Mouse (Mus musculus) stomach, postnatal 0 days (tissue): Measurements from ENCODE around the gene Col25a1. TPM values are rescaled to one million over a fixed set of nuclear protein-coding genes. Genes with fewer than 3 reads are reported as not detected.

Experiments used
- ATAC-seq: fragments of 200-750 bp; cut with Nextera tagmentation; 2 replicates; pipeline ENCODE4 v1.8.0; 2017; ENCODE audit not compliant: low FRiP score, low TSS enrichment
- DNase-seq: peaks from one replicate; pipeline ENCODE4 v3.0.0-alpha.2; 2016; ENCODE audit warnings: low spot score
- H3K27ac ChIP-seq: fragments of 300-500 bp; sonication (generic); replicated peaks from 2 replicates; pipeline ENCODE4 v1.5.1; 2014; ENCODE audit warnings: mild to moderate bottlenecking, control low read depth
- H3K27me3 ChIP-seq: fragments of 300-500 bp; sonication (generic); 2 replicates; pipeline ENCODE4 v1.6.1; 2014; ENCODE audit warnings: low read length; ENCODE audit not compliant: control insufficient read depth, insufficient read depth
- H3K36me3 ChIP-seq: fragments of 300-500 bp; sonication (generic); 2 replicates; pipeline ENCODE4 v1.6.1; 2014; ENCODE audit warnings: low read length, mixed read lengths; ENCODE audit not compliant: control insufficient read depth, insufficient read depth
- H3K4me1 ChIP-seq: fragments of 300-500 bp; sonication (generic); replicated peaks from 2 replicates; pipeline ENCODE4 v1.6.1; 2014; ENCODE audit warnings: antibody characterized with exemption; ENCODE audit not compliant: control insufficient read depth, insufficient read depth
- H3K4me2 ChIP-seq: fragments of 300-500 bp; sonication (generic); replicated peaks from 2 replicates; pipeline ENCODE4 v1.6.1; 2014; ENCODE audit warnings: low read depth, mild to moderate bottlenecking, control low read depth, moderate library complexity
- H3K4me3 ChIP-seq: fragments of 300-500 bp; sonication (generic); 2 replicates; pipeline ENCODE4 v1.5.1; 2014; ENCODE audit warnings: low read depth, low read length, control low read depth
- H3K9ac ChIP-seq: fragments of 300-500 bp; sonication (generic); 2 replicates; pipeline ENCODE4 v1.6.1; 2014; ENCODE audit warnings: mild to moderate bottlenecking, low read length, control low read depth, mixed read lengths
- H3K9me3 ChIP-seq: fragments of 300-500 bp; sonication (generic); 2 replicates; pipeline ENCODE4 v1.6.1; 2016; ENCODE audit warnings: low read length; ENCODE audit not compliant: control insufficient read depth
- CTCF ChIP-seq: IDR thresholded peaks from 2 replicates; pipeline ENCODE4 v1.5.1; 2016; ENCODE audit warnings: antibody characterized with exemption, low read depth, mild to moderate bottlenecking, moderate library complexity
- EP300 ChIP-seq: optimal IDR thresholded peaks from 2 replicates; pipeline ENCODE3; 2016; ENCODE audit warnings: antibody characterized with exemption
- WGBS: fragments of 180-500 bp; shearing (Covaris S2); extraction: QIAGEN DNeasy Blood & Tissue Kit; methylation state at CpG from one replicate; pipeline ENCODE4 v1.1.7; 2014; 5-methylcytosine and 5-hydroxymethylcytosine counted together
- polyA plus RNA-seq: library from polyadenylated mRNA; unstranded; fragments of >200 nt; fragmentation: Nextera tagmentation; extraction: Ambion mirVana; gene quantifications from 2 replicates; pipeline ENCODE4 v1.2.1, GENCODE M21; 2015

Gene Col25a1
- polyA plus RNA-seq, 1 experiment from 2014 or later = 1.3 TPM

DNA sequence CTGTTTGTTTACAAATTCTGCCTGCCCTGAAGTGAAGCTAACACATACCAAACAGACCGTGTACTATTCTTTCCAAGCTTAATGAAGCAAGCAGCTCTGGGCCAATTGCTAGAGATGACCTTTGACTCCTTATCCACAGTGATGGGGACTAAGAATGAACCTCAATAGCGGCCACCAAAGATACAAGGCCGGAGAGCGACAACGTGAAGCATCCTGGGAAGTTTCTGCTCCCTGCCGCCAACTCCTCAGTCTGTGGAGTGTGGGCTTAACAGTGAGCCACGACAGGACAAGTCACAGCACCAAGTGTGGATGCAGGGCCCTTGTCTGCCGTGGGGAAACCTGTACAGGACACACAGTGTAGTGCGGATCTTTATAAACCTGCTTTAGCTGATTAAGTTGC, 247.3 kb downstream of the Col25a1 start:
- Histone ChIP-seq H3K4me1 (no peaks in the 10 kb centered on the region), H3K9ac (no peak overlapping the region), H3K4me2 (no peak overlapping the region), H3K4me3 (no peak overlapping the region), H3K9me3 (no peaks in the 10 kb centered on the region), H3K36me3 (no peaks in the 10 kb centered on the region), H3K27me3 (no peaks in the 10 kb centered on the region), H3K27ac (no peak overlapping the region)
- no peak for TF ChIP-seq CTCF
- TF ChIP-seq EP300 = no peak
- DNase-seq = no peak
- WGBS = 73% methylated on average over 9 of the region's 9 CpGs
- ATAC-seq = no peak

DNA sequence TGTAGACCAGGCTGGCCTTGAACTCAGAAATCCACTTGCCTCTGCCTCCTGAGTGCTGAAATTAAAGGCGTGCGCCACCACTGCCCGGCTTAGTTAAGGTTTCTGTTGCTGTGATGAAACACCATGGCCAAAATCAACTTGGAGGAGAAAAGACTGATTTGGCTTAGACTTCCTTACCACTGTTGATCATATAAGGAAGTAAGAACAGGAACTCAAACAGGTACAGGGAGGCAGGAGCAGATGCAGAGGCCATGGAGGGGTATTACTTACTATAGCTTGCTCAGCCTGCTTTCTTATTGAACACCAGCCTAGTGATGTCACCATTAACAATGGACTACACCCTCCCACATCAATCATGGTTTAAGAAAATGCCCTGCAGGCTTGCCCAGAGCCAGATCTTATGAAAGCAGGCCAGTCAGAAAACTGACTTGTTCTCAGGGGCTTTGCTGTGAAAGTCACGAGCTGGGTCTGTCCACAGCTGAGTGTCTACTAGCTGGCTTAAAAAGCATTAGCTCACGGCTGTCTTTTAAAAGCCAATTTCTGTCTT, 249.1 kb downstream of the Col25a1 start:
- H3K4me1 ChIP-seq = no peaks in the 10 kb centered on the region
- TF ChIP-seq EP300 = no peak
- no peak for TF ChIP-seq CTCF
- ATAC-seq (no peak), DNase-seq (no peak)
- no peaks in the 10 kb centered on the region for H3K36me3 ChIP-seq
- no peaks in the 10 kb centered on the region for H3K9me3 ChIP-seq
- no peak overlapping the region for H3K4me2 ChIP-seq
- no peak overlapping the region for H3K9ac ChIP-seq
- WGBS = 78% methylated on average over 5 of the region's 5 CpGs
- no peak overlapping the region for H3K4me3 ChIP-seq
- H3K27ac ChIP-seq = no peak overlapping the region
- no peaks in the 10 kb centered on the region for H3K27me3 ChIP-seq

DNA sequence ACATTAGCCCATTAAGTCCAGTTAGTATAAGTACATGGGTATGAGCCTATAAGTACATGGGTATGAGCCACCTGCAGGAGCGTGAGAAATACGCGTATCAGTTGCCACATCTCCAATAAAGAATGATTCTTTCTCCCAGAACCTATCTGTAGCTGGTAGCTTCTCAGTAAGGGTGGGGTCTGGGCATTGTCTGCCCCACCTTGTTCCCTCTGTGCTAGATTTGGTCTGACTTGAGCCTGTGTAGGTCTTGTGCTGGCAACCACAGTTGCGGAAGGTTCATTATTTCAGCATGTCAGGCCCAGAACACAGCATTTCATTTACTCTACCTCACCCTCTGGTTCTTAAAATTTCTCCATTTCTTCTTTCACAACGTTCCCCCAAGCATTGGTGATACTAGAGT, 250.4 kb downstream of the Col25a1 start:
- ATAC-seq (no peak), DNase-seq (no peak)
- H3K4me2 ChIP-seq = no peak overlapping the region
- H3K9me3 ChIP-seq = no peaks in the 10 kb centered on the region
- 91% methylated on average over 5 of the region's 5 CpGs for WGBS
- H3K27ac ChIP-seq = no peak overlapping the region
- no peaks in the 10 kb centered on the region for H3K27me3 ChIP-seq
- no peaks in the 10 kb centered on the region for H3K4me1 ChIP-seq
- H3K4me3 ChIP-seq = no peak overlapping the region
- no peak overlapping the region for H3K9ac ChIP-seq
- H3K36me3 ChIP-seq = no peaks in the 10 kb centered on the region
- TF ChIP-seq EP300 (no peak), CTCF (no peak)

DNA sequence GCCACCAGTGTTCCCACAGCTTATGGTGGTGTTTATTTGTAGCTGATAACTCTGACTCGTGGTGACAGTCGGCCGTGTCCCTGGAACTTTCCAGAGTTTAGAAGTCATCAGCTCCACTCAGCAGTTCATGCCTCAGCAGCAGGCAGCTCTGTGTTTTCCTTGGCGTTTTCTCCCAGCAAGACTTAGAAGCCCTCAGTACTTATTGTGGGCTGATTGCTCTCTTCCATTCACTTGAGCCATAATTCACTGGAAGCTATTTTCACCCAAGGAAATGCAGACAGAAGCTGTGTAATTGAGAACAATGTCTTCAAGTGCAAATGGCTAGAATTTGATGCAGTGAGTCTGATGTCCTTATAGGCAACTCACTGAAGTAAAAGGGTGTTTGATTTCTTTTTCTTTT, 254.6 kb downstream of the Col25a1 start:
- Histone ChIP-seq H3K9ac (no peak overlapping the region), H3K9me3 (no peaks in the 10 kb centered on the region), H3K4me2 (no peak overlapping the region), H3K4me1 (no peaks in the 10 kb centered on the region), H3K27ac (no peak overlapping the region), H3K27me3 (no peaks in the 10 kb centered on the region), H3K36me3 (no peaks in the 10 kb centered on the region), H3K4me3 (no peak overlapping the region)
- TF ChIP-seq CTCF (no peak), EP300 (no peak)
- DNase-seq (no peak), ATAC-seq (no peak)
- 69% methylated on average over 4 of the region's 4 CpGs for WGBS

DNA sequence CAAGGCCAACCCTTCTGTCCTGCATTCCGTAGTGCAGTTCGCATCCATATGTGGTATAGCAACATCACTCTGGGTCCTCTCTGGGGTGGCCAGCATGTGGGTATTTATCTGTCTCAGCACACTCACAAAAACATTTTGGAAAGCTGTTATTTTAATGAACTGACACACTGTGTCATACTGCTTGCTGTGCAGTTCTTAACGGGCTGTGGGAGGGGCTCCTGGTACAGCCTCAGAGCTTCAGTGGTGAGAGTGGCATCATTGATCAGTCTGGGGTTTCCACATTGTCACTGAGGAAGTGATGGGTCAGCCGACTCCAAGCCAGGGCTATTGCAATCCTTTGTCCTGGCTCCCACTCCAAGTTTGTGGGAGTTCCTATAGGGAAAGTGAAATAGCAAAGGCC, 255.9 kb downstream of the Col25a1 start:
- Histone ChIP-seq H3K36me3 (no peaks in the 10 kb centered on the region), H3K9me3 (no peaks in the 10 kb centered on the region), H3K4me2 (no peak overlapping the region), H3K27ac (no peak overlapping the region), H3K9ac (no peak overlapping the region), H3K4me1 (no peaks in the 10 kb centered on the region), H3K27me3 (no peaks in the 10 kb centered on the region), H3K4me3 (no peak overlapping the region)
- TF ChIP-seq CTCF (no peak), EP300 (no peak)
- 86% methylated on average over 4 of the region's 4 CpGs for WGBS
- ATAC-seq (no peak), DNase-seq (no peak)

DNA sequence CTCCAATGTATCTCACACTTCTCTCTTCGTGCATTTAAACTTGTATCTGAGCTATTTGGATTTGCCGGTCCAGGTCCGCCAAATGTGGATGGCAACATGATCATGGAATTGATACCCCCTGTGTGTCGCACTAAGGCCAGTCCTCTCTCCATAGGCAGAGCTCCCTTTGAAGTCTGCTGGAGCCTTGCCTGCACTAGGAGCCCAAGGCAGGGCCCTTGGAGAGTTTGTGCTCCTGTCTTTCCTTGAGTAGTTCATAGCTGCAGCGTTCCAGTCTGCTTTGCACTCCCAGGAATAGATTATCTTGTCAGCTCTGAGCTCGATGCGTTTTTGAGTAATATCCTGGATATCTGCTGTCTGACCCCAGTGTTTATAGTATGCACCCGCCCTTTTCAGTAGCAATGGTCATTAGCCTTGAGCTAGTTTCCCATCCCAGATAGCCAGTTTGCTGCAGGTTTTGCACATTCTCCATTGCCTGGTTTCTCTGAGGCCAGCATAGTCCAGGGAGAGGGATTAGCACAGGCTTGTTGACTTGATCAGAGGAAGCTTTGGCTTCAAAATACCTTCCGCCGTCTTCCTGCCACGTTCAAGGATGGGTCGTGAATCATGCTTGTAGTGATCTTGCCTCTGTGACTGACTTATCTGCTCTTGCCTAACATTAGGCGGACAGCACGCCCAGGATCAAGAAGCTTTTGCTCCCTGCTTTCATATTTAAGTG, 258.1 kb downstream of the Col25a1 start:
- no peaks in the 10 kb centered on the region for H3K27me3 ChIP-seq
- no peaks in the 10 kb centered on the region for H3K9me3 ChIP-seq
- WGBS = 49% methylated on average over 14 of the region's 14 CpGs
- H3K4me2 ChIP-seq = peak overlapping the region; percentile 9; the same call in 1 of the 2 replicates
- TF ChIP-seq CTCF (no peak), EP300 (no peak)
- no peak overlapping the region for H3K4me3 ChIP-seq
- H3K27ac ChIP-seq = no peak overlapping the region
- DNase-seq (no peak), ATAC-seq (no peak)
- H3K4me1 ChIP-seq = no peaks in the 10 kb centered on the region
- H3K36me3 ChIP-seq = no peaks in the 10 kb centered on the region
- no peak overlapping the region for H3K9ac ChIP-seq
